18 mouse cellular contexts compared by ENCODE assay signal in genomic region chr5:116501342-116501741, GRCm38 (mm10).
DNase-seq lines count a peak whose midpoint lies in the region; ATAC-seq lines count a peak whose summit lies in the region.
"Had no signal": no experiment of that assay in that cellular context is flagged by ENCODE, and none has a peak within 500 bp of the region (broad histone marks: within the 10 kb centered on the region; RNA-seq: fewer than 3 reads in every experiment).

No protein-coding gene starts in this region.

- peak overlapping the region; percentile 54 for H3K27ac ChIP-seq in forebrain, embryonic 13.5 days
- 0 out of 2 replicates have a peak overlapping the region, but pooled peaks have one; percentile 23 for H3K27ac ChIP-seq in midbrain, embryonic 10.5 days (replicated peaks)
- H3K27ac ChIP-seq in neural tube, embryonic 15.5 days (replicated peaks) = peak overlapping the region; percentile 41
- H3K27ac ChIP-seq: embryonic facial prominence, embryonic 12.5 days; limb, embryonic 15.5 days had no signal

- WGBS in forebrain, embryonic 13.5 days = 6% methylated on average over 15 of the region's 15 CpGs
- WGBS in midbrain, embryonic 10.5 days = 64% methylated on average over 15 of the region's 15 CpGs
- 26% methylated on average over 15 of the region's 15 CpGs for WGBS in neural tube, embryonic 15.5 days

- no peaks in the 10 kb centered on the region for H3K27me3 ChIP-seq in forebrain, embryonic 13.5 days
- no peaks in the 10 kb centered on the region for H3K27me3 ChIP-seq in midbrain, embryonic 10.5 days (ENCODE audit: low read depth, poor library complexity, severe bottlenecking)
- no peaks in the 10 kb centered on the region for H3K27me3 ChIP-seq in neural tube, embryonic 15.5 days (replicated peaks)
- H3K27me3 ChIP-seq: CH12.LX; embryonic facial prominence, embryonic 12.5 days; limb, embryonic 15.5 days had no signal

- DNase-seq in cerebellum, adult 9-11 months = peak; percentile 28
- DNase-seq in cerebellum, postnatal 14 days = no peak
- no peak for DNase-seq in midbrain, embryonic 10.5 days (ENCODE audit: low spot score)
- DNase-seq in c-Kit-positive CD71-positive TER-119-positive erythroid progenitor cells, embryonic 14.5 days (ENCODE audit: low spot score) = no peak
- no peak for DNase-seq in spleen, postnatal 36 days (ENCODE audit: low spot score in 2 of 2)
- DNase-seq: adrenal gland, postnatal 36 days; kidney, postnatal 10 days; lung, adult 18-20 months; lung, postnatal 36 days; right cerebral cortex, postnatal 25 days; thymus, adult 18-20 months had no signal

- peaks cover 54% of the 10 kb centered on the region for H3K4me1 ChIP-seq in forebrain, embryonic 13.5 days
- peaks cover 32% of the 10 kb centered on the region for H3K4me1 ChIP-seq in midbrain, embryonic 10.5 days
- H3K4me1 ChIP-seq in neural tube, embryonic 15.5 days = peaks cover 39% of the 10 kb centered on the region
- H3K4me1 ChIP-seq: limb, embryonic 15.5 days had no signal

- no peaks in the 10 kb centered on the region for H3K36me3 ChIP-seq in forebrain, embryonic 13.5 days (ENCODE audit: poor library complexity, severe bottlenecking)
- no peaks in the 10 kb centered on the region for H3K36me3 ChIP-seq in midbrain, embryonic 10.5 days
- H3K36me3 ChIP-seq in neural tube, embryonic 15.5 days = no peaks in the 10 kb centered on the region
- H3K36me3 ChIP-seq: embryonic facial prominence, embryonic 12.5 days; limb, embryonic 15.5 days had no signal

- no peaks in the 10 kb centered on the region for H3K9me3 ChIP-seq in forebrain, embryonic 13.5 days (replicated peaks)
- H3K9me3 ChIP-seq in midbrain, embryonic 10.5 days (replicated peaks) = no peaks in the 10 kb centered on the region
- H3K9me3 ChIP-seq in neural tube, embryonic 15.5 days (replicated peaks) = no peaks in the 10 kb centered on the region
- H3K9me3 ChIP-seq: embryonic facial prominence, embryonic 12.5 days; limb, embryonic 15.5 days had no signal

- peak overlapping the region; percentile 40 for H3K4me2 ChIP-seq in forebrain, embryonic 13.5 days
- H3K4me2 ChIP-seq in neural tube, embryonic 15.5 days = peak overlapping the region; percentile 20
- H3K4me2 ChIP-seq: embryonic facial prominence, embryonic 12.5 days; limb, embryonic 15.5 days had no signal

- ATAC-seq in forebrain, embryonic 13.5 days = peak; percentile 60; the same call in 1 of the 2 replicates
- ATAC-seq in neural tube, embryonic 15.5 days (ENCODE audit: low FRiP score) = 0 out of 2 replicates have a peak, but pooled peaks have one; percentile 7
- ATAC-seq in CD4-positive, CD25-positive, alpha-beta regulatory T cell, adult 4 months = no peak
- ATAC-seq: intestine, embryonic 16.5 days had no signal

- H3K4me3 ChIP-seq in forebrain, embryonic 13.5 days = no peak overlapping the region
- H3K4me3 ChIP-seq in midbrain, embryonic 10.5 days = no peak overlapping the region
- no peak overlapping the region for H3K4me3 ChIP-seq in neural tube, embryonic 15.5 days (replicated peaks)
- H3K4me3 ChIP-seq: embryonic facial prominence, embryonic 12.5 days; limb, embryonic 15.5 days had no signal

- no peak overlapping the region for H3K9ac ChIP-seq in forebrain, embryonic 13.5 days
- no peak overlapping the region for H3K9ac ChIP-seq in neural tube, embryonic 15.5 days (replicated peaks)
- H3K9ac ChIP-seq: embryonic facial prominence, embryonic 12.5 days; limb, embryonic 15.5 days had no signal
